Mouse (Mus musculus): ENCODE results near the gene Tmem131.

- TF ChIP-seq EP300 (IDR thresholded peaks at IDR 0.05; ENCODE audit: low read depth) (no peak), CTCF (IDR thresholded peaks at IDR 0.05; ENCODE audit: low read depth) (no peak)
Measured at GRCm38 (mm10) chr1:36769951-36770350, 173.5 kb downstream of the Tmem131 start.
